ENCODE assay signal across 20 mouse cellular contexts in the genomic region with DNA sequence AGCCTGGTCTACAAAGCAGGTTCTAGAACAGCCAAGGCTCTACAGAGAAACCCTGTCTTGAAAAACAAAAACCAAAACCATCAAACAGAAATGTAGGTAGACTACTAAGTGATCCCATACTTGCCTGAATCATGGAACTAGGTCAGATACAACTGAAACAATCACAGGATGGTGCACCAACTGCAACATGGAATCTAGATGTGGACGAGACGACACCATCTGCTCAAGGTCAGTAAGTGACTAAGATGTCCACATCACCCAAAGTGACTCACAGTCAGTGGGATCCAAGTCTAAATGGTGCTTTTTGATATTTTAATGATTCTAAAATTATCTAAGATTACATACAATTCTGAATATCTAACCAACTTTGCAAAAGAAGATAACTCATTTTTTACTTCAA. TPM values are rescaled to one million over a fixed set of nuclear protein-coding genes. Genes with fewer than 3 reads are reported as not detected.
"Had no signal": no experiment of that assay in that cellular context is flagged by ENCODE, and none has a peak within 500 bp of the region (broad histone marks: within the 10 kb centered on the region; RNA-seq: fewer than 3 reads in every experiment).

No protein-coding gene starts in this region.

- H3K4me1 ChIP-seq: midbrain, embryonic 10.5 days; midbrain, embryonic 12.5 days; neural tube, embryonic 13.5 days; neural tube, embryonic 15.5 days had no signal

- H3K27ac ChIP-seq: midbrain, embryonic 10.5 days; midbrain, embryonic 12.5 days; neural tube, embryonic 13.5 days; neural tube, embryonic 15.5 days had no signal

- H3K27me3 ChIP-seq: midbrain, embryonic 12.5 days; neural tube, embryonic 13.5 days; neural tube, embryonic 15.5 days had no signal

- H3K4me3 ChIP-seq: midbrain, embryonic 10.5 days; midbrain, embryonic 12.5 days; myocyte; neural tube, embryonic 13.5 days; neural tube, embryonic 15.5 days had no signal

- DNase-seq: lung, adult 18-20 months; lung, embryonic 14.5 days; lung, postnatal 10 days; lung, postnatal 4 days; midbrain, embryonic 14.5 days; retina, postnatal 1 day; right cerebral cortex, adult 18-20 months; right cerebral cortex, postnatal 25 days; right cerebral cortex, postnatal 4 days; spleen, adult 18-20 months; thymus, adult 18-20 months; thymus, postnatal 14 days; thymus, postnatal 36 days had no signal

RNA-seq across cellular contexts. Expression of a gene that starts 50.6 kb away (rescaled TPM):
- total RNA-seq: megakaryocyte, adult 5-6 weeks; megakaryocyte-erythroid progenitor cell, adult 5-6 weeks had no signal
